Mouse (Mus musculus): ENCODE results near the gene Olfm3. TPM values are rescaled to one million over a fixed set of nuclear protein-coding genes. Genes with fewer than 3 reads are reported as not detected.

Olfm3 gene
- polyA plus RNA-seq, 1 experiment, result not detected

DNA sequence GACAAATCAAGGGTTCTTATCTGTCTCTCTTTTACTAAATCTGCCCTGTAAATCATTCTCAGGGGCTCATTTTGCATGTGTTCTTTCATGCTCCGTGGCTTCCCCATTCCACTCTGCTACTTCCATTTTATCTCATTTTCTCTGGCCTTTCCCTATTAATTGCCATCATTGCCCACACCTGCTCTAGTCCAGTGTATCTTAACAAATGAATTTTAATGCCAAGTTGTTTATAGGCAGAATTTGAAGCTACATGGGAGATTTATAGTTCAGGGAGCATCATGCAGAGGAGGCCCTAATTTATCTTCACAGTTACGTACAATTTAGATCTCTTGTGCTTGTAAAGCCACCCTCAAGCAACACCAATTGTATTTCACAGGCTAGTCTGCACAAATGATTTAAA, 241.8 kb downstream of the Olfm3 start:
- H3K27ac ChIP-seq (replicated peaks; ENCODE audit: low read depth, low read length), result no peak overlapping the region
- no peaks in the 10 kb centered on the region for H3K4me1 ChIP-seq (ENCODE audit: control insufficient read depth, insufficient read depth, insufficient read length, low read length)
- H3K4me3 ChIP-seq (ENCODE audit: insufficient read depth, low read depth, low read length), result no peak overlapping the region

DNA sequence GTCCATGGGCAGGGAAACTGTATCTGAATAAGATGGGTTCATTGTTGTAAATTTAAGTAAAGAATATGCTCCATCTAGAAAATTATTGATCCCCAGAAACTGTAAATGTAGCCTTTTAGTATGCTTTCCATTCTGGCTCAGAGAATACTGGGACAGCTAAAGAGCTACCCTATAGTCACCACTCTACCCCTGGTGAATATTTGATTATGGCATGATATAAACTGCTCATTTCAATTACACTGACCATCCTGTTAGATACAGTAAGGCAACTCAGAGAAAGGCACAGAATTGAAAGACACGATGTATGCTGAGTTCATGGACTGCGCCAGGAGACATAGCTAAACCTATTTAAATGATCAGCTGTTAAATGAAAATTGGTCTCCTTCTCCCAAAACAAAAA, 242.4 kb downstream of the Olfm3 start:
- no peak overlapping the region for H3K27ac ChIP-seq (replicated peaks; ENCODE audit: low read depth, low read length)
- H3K4me3 ChIP-seq (ENCODE audit: insufficient read depth, low read depth, low read length), result no peak overlapping the region
- no peaks in the 10 kb centered on the region for H3K4me1 ChIP-seq (ENCODE audit: control insufficient read depth, insufficient read depth, insufficient read length, low read length)

DNA sequence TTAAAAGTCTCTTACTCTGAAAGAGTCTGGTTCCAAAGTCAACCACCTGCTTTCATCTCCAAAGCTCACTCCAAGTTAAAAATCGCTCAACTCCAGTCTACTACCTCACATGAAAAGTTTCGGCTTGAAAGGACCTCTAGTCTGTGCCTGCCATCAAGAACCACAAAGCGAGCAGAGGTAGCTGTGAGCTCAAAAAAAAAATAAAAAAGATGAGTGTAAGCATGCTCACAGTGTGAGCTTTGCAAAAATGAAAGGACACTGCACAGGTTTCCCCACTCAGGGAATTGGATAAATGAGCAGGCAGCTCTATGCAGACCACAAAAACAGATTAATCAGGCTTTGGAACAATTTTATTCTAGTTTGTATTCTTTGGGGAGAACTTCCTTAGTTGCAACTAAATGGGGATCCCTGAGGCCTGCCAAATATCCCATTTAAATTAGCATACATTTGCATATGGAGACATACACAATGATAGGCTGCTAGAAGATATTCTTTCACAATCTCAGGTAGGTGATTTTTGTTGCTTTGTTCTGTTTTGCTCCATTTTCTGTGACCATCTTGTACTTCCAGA, 255.1 kb downstream of the Olfm3 start:
- Histone ChIP-seq H3K4me1 (ENCODE audit: control insufficient read depth, insufficient read depth, insufficient read length, low read length) (no peaks in the 10 kb centered on the region), H3K27ac (replicated peaks; ENCODE audit: low read depth, low read length) (no peak overlapping the region), H3K4me3 (ENCODE audit: insufficient read depth, low read depth, low read length) (no peak overlapping the region)

DNA sequence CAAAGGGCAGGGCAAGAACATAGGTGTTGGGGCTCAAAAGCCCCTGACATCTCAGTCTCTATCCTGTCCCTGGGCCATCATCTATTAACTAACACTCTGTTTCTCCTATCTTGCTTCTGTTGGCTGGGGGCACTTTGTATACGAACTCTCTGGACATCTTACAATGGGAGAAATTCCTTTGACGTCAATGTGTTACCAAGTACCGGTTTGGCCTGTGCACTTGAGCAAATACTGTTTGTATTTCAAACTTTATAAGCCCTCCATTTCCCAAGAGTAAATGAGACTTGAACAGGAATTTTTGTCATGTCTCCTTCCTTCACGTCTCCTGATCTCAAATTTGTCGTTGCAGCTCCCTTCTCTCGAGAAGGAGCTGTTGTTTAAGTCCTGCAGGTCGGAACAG, 270.7 kb downstream of the Olfm3 start:
- H3K27ac ChIP-seq (replicated peaks; ENCODE audit: low read depth, low read length), result no peak overlapping the region
- no peaks in the 10 kb centered on the region for H3K4me1 ChIP-seq (ENCODE audit: control insufficient read depth, insufficient read depth, insufficient read length, low read length)
- H3K4me3 ChIP-seq (ENCODE audit: insufficient read depth, low read depth, low read length), result no peak overlapping the region
